Mouse (Mus musculus): ENCODE data around the gene Jund. TPM values are rescaled to one million over a fixed set of nuclear protein-coding genes. Genes with fewer than 3 reads are reported as not detected.
A peak's percentile ranks its signal among the peaks of the same experiment; 100 is the strongest.

Jund gene
- total RNA-seq, 2 experiments from 2014 or later = 21.1 to 36.0 TPM

DNA sequence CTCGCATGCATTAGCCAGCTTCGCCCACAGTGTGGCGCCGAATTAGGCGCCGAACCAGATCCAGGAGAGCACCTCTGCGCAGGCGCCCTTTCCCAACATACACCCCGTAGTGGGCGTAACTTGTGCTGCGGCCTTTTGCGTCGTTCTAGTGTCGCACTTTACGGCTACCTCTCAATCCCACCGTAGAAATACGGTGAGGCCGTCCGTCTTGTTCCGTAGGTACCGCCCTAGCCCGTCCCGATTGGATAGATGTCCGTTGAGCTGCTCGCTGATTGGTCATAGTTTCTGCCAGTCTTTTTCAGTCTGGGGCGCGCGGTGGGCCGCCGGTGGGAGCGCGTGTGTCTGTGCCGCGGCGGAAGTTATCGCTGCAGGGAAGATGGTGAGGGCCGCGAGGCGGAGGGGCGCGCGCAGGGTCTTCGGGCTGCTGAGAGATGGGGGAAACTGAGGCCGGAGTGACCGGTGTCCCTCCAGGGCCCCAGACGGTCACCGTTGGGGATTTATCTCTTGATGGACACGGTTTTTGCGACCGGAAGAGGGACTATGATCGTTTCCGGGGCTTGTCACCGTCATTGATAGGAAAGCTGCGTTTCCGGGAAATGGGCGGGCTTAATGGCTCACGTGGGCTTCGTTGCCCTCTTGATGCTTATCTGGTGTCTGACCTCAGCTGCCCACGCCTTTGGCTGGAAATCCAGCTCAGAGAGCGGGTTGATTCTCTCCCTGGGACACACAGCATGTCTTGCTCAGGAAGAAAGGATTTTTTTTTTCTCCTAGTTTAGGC is 25.5 kb upstream of the Jund start, which contains the start of gene Lsm4:
TSS of gene Lsm4 (plus strand) at position 170 of the 778 bp plus-strand sequence.
- peak; percentile 85 for ATAC-seq (replicated peaks; ENCODE audit: low FRiP score, poor library complexity, severe bottlenecking)

DNA sequence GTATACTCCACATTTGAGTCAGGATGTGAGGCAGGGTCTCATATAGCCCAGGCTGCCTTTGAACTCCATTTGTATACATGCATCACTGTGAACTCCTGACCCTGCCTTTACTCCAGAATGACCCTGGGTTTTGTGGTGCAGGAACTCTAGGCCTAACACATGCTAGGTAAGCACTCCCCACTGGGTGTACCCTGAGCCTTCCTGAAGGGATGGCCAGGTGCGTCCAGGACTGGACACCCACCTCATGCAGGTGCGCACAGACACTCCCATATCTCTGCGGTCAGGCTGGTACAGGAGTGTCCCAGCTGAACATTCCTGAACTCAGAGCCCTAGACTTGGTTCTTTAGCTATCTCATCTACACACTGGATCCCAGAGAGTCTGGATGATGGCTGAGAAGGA is 24.6 kb upstream of the Jund start:
- no peak for ATAC-seq (replicated peaks; ENCODE audit: low FRiP score, poor library complexity, severe bottlenecking)

GRCm38 (mm10) chr8:70674716-70675115 is 24.0 kb upstream of the Jund start:
- peak; percentile 48 for ATAC-seq (replicated peaks; ENCODE audit: low FRiP score, poor library complexity, severe bottlenecking)

GRCm38 (mm10) chr8:70675336-70675735 is 23.4 kb upstream of the Jund start:
- no peak for ATAC-seq (replicated peaks; ENCODE audit: low FRiP score, poor library complexity, severe bottlenecking)

- peak; percentile 17; the same call in 1 of the 2 replicates for ATAC-seq (replicated peaks; ENCODE audit: low FRiP score, poor library complexity, severe bottlenecking)
These were observed 21.2 kb upstream of the Jund start for GRCm38 (mm10) chr8:70677451-70678080.

GRCm38 (mm10) chr8:70678679-70679078 is 20.1 kb upstream of the Jund start:
- no peak for ATAC-seq (replicated peaks; ENCODE audit: low FRiP score, poor library complexity, severe bottlenecking)

GRCm38 (mm10) chr8:70679404-70679803 is 19.3 kb upstream of the Jund start:
- no peak for ATAC-seq (replicated peaks; ENCODE audit: low FRiP score, poor library complexity, severe bottlenecking)

- ATAC-seq (replicated peaks; ENCODE audit: low FRiP score, poor library complexity, severe bottlenecking) = no peak
These were observed 18.7 kb upstream of the Jund start for GRCm38 (mm10) chr8:70680039-70680438.

- ATAC-seq (replicated peaks; ENCODE audit: low FRiP score, poor library complexity, severe bottlenecking) = no peak
These were observed 17.3 kb upstream of the Jund start for GRCm38 (mm10) chr8:70681410-70681809.

GRCm38 (mm10) chr8:70682193-70682592 is 16.6 kb upstream of the Jund start:
- no peak for ATAC-seq (replicated peaks; ENCODE audit: low FRiP score, poor library complexity, severe bottlenecking)

- ATAC-seq (replicated peaks; ENCODE audit: low FRiP score, poor library complexity, severe bottlenecking) = no peak
These were observed 16.1 kb upstream of the Jund start for GRCm38 (mm10) chr8:70682692-70683091.

GRCm38 (mm10) chr8:70684291-70684690 is 14.5 kb upstream of the Jund start:
- ATAC-seq (replicated peaks; ENCODE audit: low FRiP score, poor library complexity, severe bottlenecking) = no peak

DNA sequence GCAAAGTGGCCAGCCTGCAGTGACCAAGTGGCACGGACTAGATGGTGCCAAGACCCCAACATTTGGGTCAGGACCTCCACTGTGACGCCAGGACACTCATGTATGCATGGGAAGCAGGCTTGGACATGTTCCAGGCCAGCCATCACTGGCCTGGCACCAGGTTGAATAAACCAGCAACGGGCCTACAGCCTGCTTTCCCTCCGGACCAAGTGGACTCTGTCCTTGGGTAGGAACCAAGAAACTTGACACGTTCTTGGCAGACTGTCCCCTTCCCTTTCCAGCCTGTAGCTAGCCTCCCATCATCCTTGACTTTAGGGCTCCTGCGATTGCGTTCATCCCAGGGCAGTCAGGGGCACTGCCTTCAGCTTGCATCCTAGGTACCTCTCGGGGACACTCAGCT is 11.2 kb upstream of the Jund start:
- ATAC-seq (replicated peaks; ENCODE audit: low FRiP score, poor library complexity, severe bottlenecking) = no peak

GRCm38 (mm10) chr8:70688136-70688535 is 10.6 kb upstream of the Jund start:
- no peak for ATAC-seq (replicated peaks; ENCODE audit: low FRiP score, poor library complexity, severe bottlenecking)

DNA sequence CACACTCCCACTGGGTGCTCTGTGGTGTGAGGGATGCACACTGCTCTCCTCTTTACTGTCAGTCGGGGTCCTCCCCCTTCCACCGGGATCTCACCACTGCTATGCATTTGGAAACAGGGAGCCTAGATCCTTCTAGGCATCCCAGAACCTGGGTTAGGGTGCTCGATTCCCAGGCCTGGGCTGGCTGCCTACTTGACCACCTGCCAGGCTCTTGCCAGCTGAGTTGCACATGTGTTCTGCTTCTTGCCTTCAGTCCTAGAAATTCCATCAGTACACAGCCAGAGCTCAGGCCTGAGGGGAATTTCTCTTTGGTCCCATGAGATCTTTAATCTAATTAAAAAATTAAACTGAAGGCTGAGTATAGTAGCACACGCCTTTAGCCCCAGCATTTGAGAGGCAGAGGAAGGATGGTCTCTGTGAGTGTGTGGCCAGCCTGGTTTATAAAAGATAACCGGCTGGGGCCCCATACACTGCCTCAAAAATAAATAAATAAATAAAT is 8.8 kb upstream of the Jund start:
- ATAC-seq (replicated peaks; ENCODE audit: low FRiP score, poor library complexity, severe bottlenecking) = no peak

DNA sequence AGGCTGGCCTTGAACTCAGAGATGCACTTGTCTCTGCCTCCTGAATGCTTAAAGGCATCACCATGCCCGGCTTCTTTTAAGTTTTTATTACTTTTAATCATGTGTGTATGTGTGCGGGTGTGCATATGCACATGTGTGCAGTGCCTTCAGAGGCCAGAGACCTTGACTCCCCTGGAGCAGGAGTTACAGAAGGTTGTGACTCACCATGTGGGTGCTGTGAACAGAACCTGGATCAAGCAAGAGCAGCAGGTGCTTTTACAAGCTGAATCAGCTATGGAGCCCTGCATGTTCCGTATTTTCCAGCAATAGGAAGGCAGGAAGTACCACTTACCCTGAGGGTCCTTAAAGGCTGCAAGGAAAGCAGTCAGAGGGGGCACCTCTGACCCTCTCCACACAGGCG is 7.5 kb upstream of the Jund start:
- no peak for ATAC-seq (replicated peaks; ENCODE audit: low FRiP score, poor library complexity, severe bottlenecking)

GRCm38 (mm10) chr8:70691727-70692231 is 7.0 kb upstream of the Jund start:
- ATAC-seq (replicated peaks; ENCODE audit: low FRiP score, poor library complexity, severe bottlenecking) = no peak

- ATAC-seq (replicated peaks; ENCODE audit: low FRiP score, poor library complexity, severe bottlenecking) = no peak
These were observed 5.1 kb upstream of the Jund start for GRCm38 (mm10) chr8:70693636-70694035.

- peak; percentile 12; the same call in 1 of the 2 replicates for ATAC-seq (replicated peaks; ENCODE audit: low FRiP score, poor library complexity, severe bottlenecking)
These were observed 3.3 kb upstream of the Jund start for GRCm38 (mm10) chr8:70695318-70696018.

Data from erythroid progenitor cell, adult 5-6 weeks (primary cell).